Mouse (Mus musculus) duodenum, adult 2 months (tissue): ENCODE data around the gene Pola1. TPM values are rescaled to one million over a fixed set of nuclear protein-coding genes. Genes with fewer than 3 reads are reported as not detected.

Source experiments
- polyA plus RNA-seq: library from polyadenylated mRNA; depleted of rRNA; stranded (reverse); fragments of >200 nt; gene quantifications from 2 replicates; pipeline ENCODE4 v1.2.3, GENCODE M21; 2012; ENCODE audit warnings: low replicate concordance; rRNA removed

Gene Pola1
- polyA plus RNA-seq, result 0.08 and 0.26 TPM in 2 replicates

DNA sequence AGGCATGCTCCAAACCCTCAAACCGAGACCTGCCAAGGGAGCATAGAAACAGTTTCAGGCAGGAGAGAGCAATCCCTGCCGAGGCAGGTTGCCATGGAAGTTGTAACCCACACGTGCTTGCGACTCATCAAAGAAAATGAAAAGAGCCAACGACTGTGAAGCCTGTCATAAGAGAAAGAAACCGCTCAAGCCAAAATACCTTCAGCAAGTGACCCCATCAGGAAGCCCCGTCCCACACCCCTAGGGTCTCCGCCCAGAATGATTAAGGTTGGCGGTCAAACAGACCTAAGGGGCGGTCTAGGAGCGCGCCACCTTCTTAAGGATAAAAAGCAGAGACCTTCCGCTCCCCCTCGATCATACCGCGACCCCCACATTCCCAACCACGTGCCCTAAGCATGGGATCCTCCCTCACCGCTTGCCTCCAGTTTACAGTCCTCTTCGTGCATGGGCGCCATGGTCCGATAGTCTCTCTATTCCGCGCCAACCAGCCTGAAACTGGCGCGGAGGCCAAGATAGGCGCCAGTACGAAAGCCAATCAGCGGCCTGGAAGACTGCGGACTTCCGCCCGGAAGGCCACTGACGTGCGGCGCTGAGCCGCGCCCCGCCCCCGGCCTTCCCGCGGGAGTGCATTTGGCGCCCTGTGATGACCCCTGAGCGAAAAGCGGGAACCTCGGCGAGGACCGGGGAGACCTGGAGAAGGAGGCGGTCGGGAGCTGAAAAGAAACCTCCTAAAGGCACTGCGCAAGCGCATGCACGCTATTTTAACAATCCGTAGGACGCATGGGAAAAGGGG, at the start of gene Pola1:
Gene Pola1, minus strand, starts transcription at position 499 of the 793 bp plus-strand sequence.

DNA sequence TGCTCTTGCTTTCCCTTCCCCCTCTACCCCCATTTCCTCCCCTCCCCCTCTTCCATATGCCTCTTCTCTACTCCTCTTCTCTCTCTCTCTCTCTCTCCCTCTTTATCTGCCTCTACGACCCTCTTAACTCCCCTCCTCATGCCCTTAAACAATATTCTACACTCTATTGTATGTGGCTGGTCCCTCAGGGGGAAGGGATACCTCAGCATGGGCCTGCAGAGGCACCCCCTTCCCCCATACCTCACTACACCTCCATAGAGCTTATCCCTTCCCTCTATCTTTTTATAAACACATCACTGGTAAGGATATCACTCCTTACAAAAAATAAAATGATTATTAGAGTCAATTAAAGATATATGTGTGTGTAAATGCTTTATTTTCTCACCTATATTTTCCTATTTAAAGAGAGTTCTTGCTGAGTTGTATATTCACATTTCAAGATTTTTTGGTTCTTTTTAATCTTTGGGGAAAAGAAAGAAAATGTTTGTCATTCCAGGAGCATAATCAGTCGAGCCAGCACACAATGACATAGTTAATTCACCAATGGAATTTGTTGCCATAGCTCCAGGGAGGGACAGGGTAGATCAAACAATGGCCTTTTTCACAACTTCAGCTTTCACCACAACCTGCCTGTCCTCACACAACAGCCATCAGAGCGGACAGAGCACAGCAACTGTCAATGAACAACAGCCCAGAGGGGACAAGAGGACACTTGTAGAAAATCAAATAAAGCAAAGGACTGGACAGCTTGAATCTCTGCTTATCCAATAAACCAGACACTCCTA, 22.5 kb upstream of the Pola1 start, which contains the start of gene Pcyt1b:
Gene Pcyt1b, plus strand, starts transcription at position 646 of the 785 bp plus-strand sequence.

GRCm38 (mm10) chrX:93286291-93286893, 345.6 kb downstream of the Pola1 start, which contains the start of gene Arx:
Gene Arx (plus strand): TSS chrX:93286445.

Other genes with a start within 250 kb of the Pola1 start
- 0.08 and 0.22 TPM in 2 replicates for gene Pcyt1b, start 22.7 kb upstream of the Pola1 start, polyA plus RNA-seq
- 7.2 and 22.0 TPM in 2 replicates for gene Pdk3, start 200.0 kb upstream of the Pola1 start, polyA plus RNA-seq